Mouse (Mus musculus): ENCODE results near the gene Gm10322.

GRCm38 (mm10) chr10:59623496-59623895 is 7.6 kb downstream of the Gm10322 start:
- TF ChIP-seq ZC3H11A (IDR thresholded peaks at IDR 0.05; ENCODE audit: low read depth, low read length) (no peak), HCFC1 (IDR thresholded peaks at IDR 0.05; ENCODE audit: low read depth, low read length) (no peak), JUND (conservative IDR thresholded peaks at IDR 0.05; ENCODE audit: low read depth, low read length) (no peak), EP300 (IDR thresholded peaks at IDR 0.05; ENCODE audit: low read length) (no peak), CTCF (conservative IDR thresholded peaks at IDR 0.05 in 1 of 2, IDR thresholded peaks at IDR 0.05 in 1 of 2; ENCODE audit: low read depth in 2 of 2, low read length in 2 of 2) (no peak), POLR2A (IDR thresholded peaks at IDR 0.05; ENCODE audit: low read depth, low read length) (no peak), MYC (IDR thresholded peaks at IDR 0.05; ENCODE audit: low read depth, low read length) (no peak), GABPA (IDR thresholded peaks at IDR 0.05; ENCODE audit: insufficient replicate concordance, low read depth, low read length) (no peak)
